Mouse (Mus musculus): ENCODE data around the gene Slc29a4.

DNA sequence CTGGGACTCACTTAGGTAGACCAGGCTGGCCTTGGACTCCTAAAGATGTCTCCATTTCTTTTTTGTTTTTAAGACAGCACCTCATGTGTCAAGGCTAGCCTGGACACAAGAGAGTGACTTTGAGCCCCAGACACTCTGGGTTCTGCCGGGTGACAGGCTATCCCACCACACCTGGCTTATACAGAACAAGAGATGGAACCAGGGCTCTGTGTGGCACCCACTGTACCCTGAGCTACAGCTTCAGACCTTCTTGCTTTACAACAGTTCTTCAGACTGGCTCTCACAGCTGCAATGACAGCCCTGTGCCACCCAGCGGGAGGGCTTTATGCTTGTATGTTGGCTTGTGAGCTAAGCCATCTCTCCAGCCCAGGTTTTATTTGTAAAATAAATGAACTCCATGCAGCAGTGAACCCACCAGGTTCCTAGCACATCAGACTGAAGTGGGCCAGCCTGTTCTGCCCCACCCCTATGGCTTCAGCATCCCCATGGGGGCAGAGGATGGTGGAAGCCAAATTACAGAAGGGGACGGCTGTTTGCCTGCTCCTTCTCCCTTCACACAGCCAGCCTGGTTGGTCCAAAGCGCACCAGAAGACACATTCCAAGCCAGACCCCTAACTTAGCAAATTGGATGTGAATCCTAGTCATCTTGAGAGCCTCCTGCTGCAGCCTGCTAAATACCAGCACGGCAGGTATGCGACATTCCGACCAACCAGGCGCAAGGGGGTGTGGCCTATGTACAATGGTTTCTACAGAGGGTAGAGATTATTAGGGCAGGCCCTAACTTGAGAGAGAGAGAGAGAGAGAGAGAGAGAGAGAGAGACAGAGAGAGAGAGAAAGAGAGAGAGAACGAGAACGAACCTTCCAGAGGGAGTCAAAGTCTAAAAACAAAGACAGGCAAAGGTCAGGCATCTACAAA, 76.3 kb downstream of the Slc29a4 start:
- TF ChIP-seq CTCF (IDR thresholded peaks at IDR 0.05; ENCODE audit: low read depth, low read length) (no peak), EP300 (IDR thresholded peaks at IDR 0.05; ENCODE audit: insufficient read depth, low read depth, low read length) (no peak)
